Mouse (Mus musculus) CH12F3 (cell line): ENCODE data around the gene Adgrg5.

ENCODE experiments used
- in situ Hi-C: fragments of 300-500 bp; cut with MboI; formaldehyde crosslinking; loops from 2 replicates; pipeline ENCODE4 v1.14.3; 2020; ENCODE audit warnings: low sequenced_read_pairs

Gene Adgrg5

GRCm38 (mm10) chr8:94917352-94917751 lies 6.1 kb upstream of the Adgrg5 start:
- in situ Hi-C loops, result no loop called here

DNA sequence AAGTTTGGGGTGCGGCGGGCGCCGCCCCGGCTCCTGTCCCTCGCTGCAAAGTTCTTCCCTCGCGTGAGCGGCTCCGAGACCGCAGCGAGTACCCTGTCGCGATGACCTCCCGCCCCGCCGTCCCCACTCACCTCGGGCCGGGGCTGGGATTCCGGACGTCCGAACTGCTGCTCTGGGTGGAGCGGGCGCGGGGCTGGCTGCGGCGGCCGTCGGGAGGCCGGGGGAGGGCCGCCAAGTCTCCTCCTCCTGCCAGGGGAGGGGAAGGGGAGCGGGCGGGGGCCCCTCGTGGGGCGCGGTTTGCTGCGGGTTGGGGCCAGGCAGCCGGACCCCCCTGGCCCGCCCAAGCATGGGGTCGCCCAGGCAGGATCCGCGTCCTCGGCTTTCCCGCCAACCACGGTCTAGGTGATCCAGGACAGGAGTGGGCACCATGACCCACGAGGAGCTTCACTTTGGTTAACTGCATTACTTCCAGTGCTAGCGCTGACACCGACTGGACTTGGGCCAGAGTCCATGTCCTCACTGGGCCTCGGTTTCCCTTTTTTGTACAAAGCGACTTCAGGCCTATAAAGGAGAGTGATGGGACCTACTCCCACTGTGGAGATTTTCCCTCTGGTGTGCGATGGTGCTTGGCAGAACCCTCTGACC lies 5.5 kb upstream of the Adgrg5 start, which contains the start of gene Ccdc102a:
Ccdc102a (minus strand) TSS at position 248 of the 645 bp plus-strand sequence.
- in situ Hi-C loops, result no loop called here

- in situ Hi-C loops, result no loop called here
Observed at GRCm38 (mm10) chr8:94919256-94919655, 4.2 kb upstream of the Adgrg5 start.

GRCm38 (mm10) chr8:94922176-94922575 lies 1.3 kb upstream of the Adgrg5 start:
- in situ Hi-C loops, result no loop called here

GRCm38 (mm10) chr8:94922602-94923001 lies 892 bp upstream of the Adgrg5 start:
- in situ Hi-C loops, result no loop called here

DNA sequence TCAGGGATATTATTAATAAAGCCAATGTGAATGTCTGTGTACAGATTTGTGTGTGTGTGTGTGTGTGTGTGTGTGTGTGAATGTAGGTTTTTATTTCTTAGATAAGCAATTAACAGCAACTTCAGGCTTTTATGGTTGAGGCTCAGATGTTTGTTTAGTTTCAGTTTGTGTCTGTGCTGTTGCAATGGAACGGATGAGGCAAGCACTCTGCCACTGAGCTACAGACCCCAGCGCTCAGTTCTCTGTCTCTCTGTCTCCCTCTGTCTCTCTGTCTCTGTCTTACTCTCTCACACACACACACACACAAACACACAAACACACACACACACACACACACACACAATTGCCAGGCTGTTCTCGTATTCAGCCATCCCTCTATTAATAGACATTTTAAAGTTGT lies 4.7 kb downstream of the Adgrg5 start:
- in situ Hi-C loops, result no loop called here

- in situ Hi-C loops, result no loop called here
Observed at GRCm38 (mm10) chr8:94933918-94934317, 10.4 kb downstream of the Adgrg5 start.

DNA sequence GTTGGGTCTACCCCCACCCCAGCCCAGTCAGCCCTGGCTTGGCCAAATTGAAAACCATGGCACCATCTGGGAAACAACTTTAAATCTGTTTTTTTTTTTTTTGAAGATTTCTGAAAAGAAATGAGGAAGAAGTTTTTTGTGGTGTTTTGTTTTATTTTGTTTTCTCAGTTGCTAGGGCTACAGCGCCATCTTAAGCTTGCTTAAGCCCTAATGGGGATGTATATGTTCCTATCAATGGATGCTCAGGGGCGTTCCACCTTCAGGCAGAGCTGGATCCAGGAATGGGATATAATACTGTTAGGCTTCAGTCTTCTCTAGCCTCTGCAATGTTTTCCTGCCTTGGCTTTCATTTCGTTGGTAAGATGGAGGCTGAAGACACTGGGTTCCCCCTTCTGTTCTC lies 11.7 kb downstream of the Adgrg5 start:
- in situ Hi-C loops, result no loop called here

GRCm38 (mm10) chr8:94942566-94942965 lies 19.1 kb downstream of the Adgrg5 start:
- in situ Hi-C loops, result no loop called here

- in situ Hi-C loops, result no loop called here
Observed at GRCm38 (mm10) chr8:94945185-94945584, 21.7 kb downstream of the Adgrg5 start.

GRCm38 (mm10) chr8:94948421-94948820 lies 24.9 kb downstream of the Adgrg5 start:
- in situ Hi-C loops, result no loop called here

DNA sequence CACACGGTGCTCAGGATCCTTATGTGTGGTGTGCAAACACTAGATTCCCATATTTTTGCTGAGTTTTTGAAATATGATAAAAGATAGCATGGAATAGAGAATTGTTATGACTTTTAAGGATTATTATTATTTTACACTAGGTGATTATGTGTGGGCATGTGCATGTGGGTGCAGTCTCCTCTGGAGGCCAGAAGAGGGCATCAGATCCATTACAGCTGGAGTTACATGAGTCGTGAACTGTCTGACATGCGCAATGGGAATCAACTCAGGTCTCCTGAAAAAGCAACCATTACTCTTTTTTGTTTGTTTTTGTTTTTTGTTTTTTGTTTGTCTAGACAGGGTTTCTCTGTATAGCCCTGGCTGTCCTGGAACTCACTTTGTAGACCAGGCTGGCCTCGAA lies 25.5 kb downstream of the Adgrg5 start:
- in situ Hi-C loops, result no loop called here

GRCm38 (mm10) chr8:94950046-94950445 lies 26.6 kb downstream of the Adgrg5 start:
- in situ Hi-C loops, result loop anchor here (5.0 kb wide), 1 partner anchor 57 kb away; no protein-coding TSS in a partner anchor

DNA sequence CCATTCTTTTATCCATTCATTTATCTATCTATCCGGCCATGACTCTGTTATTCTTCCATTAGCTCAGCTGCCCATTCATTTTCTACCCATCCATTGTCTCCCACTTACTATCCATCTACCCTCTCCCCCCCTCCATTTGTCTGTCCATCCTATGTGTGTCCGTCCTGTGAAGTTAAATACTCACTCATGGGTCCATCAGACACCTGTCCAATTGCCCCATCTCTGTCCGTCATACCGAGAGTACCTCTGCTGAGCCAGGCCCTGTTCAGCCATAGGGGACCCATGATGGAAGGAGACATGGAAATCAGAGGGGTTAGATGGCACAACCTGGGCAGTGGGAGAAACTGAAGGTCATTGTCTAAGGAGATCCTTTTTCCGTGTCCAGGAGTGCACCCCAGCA lies 27.0 kb downstream of the Adgrg5 start:
- in situ Hi-C loops, result loop anchor here (5.0 kb wide), 1 partner anchor 57 kb away; no protein-coding TSS in a partner anchor

- in situ Hi-C loops, result loop anchor here (5.0 kb wide), 1 partner anchor 55 kb away; no protein-coding TSS in a partner anchor
Observed at GRCm38 (mm10) chr8:94952086-94952485, 28.6 kb downstream of the Adgrg5 start.

GRCm38 (mm10) chr8:94953624-94954367 lies 30.3 kb downstream of the Adgrg5 start:
- in situ Hi-C loops, result loop anchor here (5.0 kb wide), 1 partner anchor 54 kb away; no protein-coding TSS in a partner anchor

GRCm38 (mm10) chr8:94954368-94954737 lies 30.9 kb downstream of the Adgrg5 start:
- in situ Hi-C loops, result loop anchor here (5.0 kb wide), 1 partner anchor 53 kb away; no protein-coding TSS in a partner anchor

- in situ Hi-C loops, result loop anchor here (5.0 kb wide), 1 partner anchor 52 kb away; no protein-coding TSS in a partner anchor
Observed at GRCm38 (mm10) chr8:94954921-94955758, 31.6 kb downstream of the Adgrg5 start.

DNA sequence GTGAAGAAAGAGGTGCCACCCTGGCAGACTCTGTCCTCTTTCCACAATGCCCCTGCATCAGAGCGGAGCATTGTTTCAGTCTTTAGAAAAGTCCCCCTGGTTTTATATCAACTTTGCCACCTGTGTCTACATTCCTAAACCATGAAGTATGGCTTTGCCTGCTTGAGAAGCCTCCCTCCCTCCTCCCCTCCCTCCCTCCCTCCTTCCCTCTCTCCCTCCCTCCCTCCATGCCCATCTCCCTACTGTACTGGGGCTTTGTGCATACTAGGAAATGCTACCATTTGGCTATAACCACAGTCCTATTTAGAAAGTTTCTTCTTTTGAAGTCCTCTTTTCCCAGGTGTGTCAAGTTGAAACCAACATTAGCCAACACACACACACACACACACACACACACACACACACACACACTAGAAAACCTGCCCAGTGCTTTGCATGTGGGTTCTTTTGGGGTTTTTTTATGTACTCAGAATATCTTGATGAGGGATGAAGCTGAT lies 32.6 kb downstream of the Adgrg5 start:
- in situ Hi-C loops, result no loop called here

DNA sequence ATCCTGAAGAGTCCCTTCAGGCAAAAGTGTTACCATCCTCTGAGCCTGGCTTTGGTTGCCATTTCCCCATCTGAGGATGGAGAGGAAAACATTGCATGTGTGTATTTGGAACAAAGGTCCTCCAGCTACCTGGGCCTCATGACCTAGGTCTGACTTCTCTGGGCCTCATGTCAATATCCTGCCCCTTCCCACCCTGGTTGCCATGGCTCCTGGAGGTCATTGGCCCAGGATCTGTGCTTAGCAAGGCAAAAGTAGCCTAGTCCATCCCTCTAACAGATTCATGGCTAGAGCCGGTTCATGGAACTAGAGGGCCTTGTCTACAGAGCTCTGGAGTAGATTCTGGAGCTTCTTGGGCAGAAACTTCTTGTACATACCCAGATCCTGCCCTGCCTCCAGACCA lies 38.7 kb downstream of the Adgrg5 start:
- in situ Hi-C loops, result no loop called here

DNA sequence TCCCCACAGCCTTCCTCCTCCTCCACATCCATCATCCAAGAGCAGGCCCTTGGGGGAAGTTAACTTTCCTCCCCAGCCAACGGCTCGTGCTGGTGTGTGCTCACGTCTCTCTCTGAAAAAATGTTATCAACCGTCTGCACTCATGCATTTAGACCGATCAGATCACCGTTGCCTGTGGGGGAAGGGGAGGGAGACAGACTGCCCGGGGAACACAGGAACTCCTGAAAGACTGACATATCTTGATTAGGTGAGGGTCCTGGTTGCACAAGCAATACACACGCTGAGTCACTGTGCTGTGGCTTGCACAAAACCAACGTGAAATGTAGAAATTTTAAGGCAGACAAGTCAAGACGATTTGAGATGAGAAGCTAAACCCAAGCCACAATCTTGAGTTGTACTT lies 41.3 kb downstream of the Adgrg5 start:
- in situ Hi-C loops, result no loop called here
